Mouse (Mus musculus): ENCODE measurements at regions not wholly inside any gene's neighbourhood (a gene's known extent, or its start where the extent isn't known, plus 50 kb on each side); places are given as distances from the start of the nearest gene placed in this dataset.

GRCm38 (mm10) chr16:95896126-95896525 is 94.6 kb downstream of the Psmg1 start:
- 0 out of 2 replicates have a peak, but pooled peaks have one; percentile 21 for TF ChIP-seq CTCF (IDR thresholded peaks at IDR 0.05; ENCODE audit: insufficient read depth, low read length)
- TF ChIP-seq POLR2A (IDR thresholded peaks at IDR 0.05; ENCODE audit: borderline replicate concordance, extremely low read depth, low read depth, low read length), result no peak
- Histone ChIP-seq H3K4me3 (replicated peaks; ENCODE audit: extremely low read depth, low read depth, low read length) (no peak overlapping the region), H3K4me1 (ENCODE audit: control insufficient read depth, insufficient read depth, low read length) (no peaks in the 10 kb centered on the region; the same call in 1 of the 2 replicates)
- WGBS, result 82% methylated on average over 6 of the region's 6 CpGs
- no peak for DNase-seq

DNA sequence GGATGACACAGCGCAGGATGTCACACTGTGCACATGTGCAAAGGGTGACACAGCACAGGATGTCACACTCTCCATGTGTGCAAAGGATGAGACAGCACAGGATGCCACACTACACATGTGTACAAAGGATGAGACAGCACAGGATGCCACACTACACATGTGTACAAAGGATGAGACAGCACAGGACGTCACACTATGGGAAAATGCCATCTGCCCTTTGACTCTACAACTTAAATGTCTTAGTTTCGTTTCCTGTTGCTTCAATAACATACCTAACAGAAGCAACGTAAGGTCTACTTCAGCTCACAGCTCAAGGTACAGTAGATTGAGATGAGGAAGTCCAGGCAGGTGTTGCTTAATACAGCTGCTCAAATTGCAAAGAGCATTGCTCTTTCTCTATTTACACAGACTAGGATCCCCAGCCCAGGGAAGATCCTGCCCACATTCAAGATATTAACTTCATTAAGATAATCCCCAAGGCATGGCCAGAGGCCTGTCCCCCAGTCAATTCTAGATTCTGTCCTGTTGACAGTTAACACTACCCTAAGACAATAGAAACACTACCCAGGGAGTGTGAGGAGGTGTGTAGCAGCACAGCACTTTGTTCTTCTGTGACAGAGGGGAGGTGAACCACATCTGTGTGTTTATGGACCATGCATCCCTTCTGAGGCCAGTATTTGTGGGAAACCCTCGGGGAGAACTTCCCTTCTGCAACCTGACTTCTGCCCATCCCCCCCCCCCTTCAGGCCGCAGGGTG is 97.0 kb downstream of the Psmg1 start:
- Histone ChIP-seq H3K4me1 (ENCODE audit: control insufficient read depth, insufficient read depth, low read length) (peaks cover 6% of the 10 kb centered on the region), H3K4me3 (replicated peaks; ENCODE audit: extremely low read depth, low read depth, low read length) (no peak overlapping the region)
- WGBS, result 64% methylated on average over 6 of the region's 6 CpGs
- no peak for TF ChIP-seq POLR2A (IDR thresholded peaks at IDR 0.05; ENCODE audit: borderline replicate concordance, extremely low read depth, low read depth, low read length)
- no peak for TF ChIP-seq CTCF (IDR thresholded peaks at IDR 0.05; ENCODE audit: insufficient read depth, low read length)
- DNase-seq, result no peak

DNA sequence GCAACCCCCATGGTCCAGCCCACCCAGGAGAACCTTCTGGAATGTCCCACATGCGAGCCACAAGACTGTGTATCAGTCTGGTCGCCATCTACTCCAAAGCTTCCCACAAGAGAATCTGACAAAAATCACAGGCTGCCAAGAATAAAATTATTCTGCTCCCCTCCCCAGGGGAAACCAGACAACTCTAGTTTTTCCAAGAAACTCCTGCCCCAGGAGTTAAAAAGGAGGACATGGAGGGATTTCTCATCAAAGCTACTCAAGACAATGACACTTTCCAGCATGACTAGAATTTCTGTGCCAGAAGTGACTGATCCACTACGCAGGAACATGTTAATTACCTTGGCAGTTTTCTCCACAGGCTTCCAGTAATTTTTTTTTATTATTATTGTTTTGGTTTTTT is 98.4 kb downstream of the Psmg1 start:
- DNase-seq, result no peak
- no peak for TF ChIP-seq CTCF (IDR thresholded peaks at IDR 0.05; ENCODE audit: insufficient read depth, low read length)
- no peak for TF ChIP-seq POLR2A (IDR thresholded peaks at IDR 0.05; ENCODE audit: borderline replicate concordance, extremely low read depth, low read depth, low read length)
- 73% methylated on average over 3 of the region's 3 CpGs for WGBS
- Histone ChIP-seq H3K4me3 (replicated peaks; ENCODE audit: extremely low read depth, low read depth, low read length) (no peak overlapping the region), H3K4me1 (ENCODE audit: control insufficient read depth, insufficient read depth, low read length) (peaks cover 6% of the 10 kb centered on the region)

DNA sequence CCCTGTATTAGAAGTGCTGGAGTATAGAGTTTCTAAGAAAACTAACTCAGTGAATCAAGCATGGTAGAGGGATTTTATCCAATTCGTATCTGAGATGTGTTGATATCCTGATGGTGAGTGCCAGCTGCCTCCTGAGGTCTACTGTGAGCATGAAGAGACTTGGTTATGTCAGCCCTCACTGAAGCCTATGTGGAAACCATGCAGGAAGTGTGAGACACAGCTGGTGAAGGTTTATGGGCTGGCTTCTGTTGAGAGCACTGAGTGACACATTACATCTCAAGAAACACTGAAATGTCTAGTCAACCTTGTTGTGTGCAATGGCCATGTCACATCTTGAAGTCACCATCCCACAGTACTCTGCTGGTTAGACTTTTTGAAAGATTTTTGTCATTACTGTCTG is 104.6 kb downstream of the Psmg1 start:
- DNase-seq, result no peak
- WGBS, result 76% methylated on average over 1 of the region's 1 CpGs
- TF ChIP-seq POLR2A (IDR thresholded peaks at IDR 0.05; ENCODE audit: borderline replicate concordance, extremely low read depth, low read depth, low read length) (no peak), CTCF (IDR thresholded peaks at IDR 0.05; ENCODE audit: insufficient read depth, low read length) (no peak)

DNA sequence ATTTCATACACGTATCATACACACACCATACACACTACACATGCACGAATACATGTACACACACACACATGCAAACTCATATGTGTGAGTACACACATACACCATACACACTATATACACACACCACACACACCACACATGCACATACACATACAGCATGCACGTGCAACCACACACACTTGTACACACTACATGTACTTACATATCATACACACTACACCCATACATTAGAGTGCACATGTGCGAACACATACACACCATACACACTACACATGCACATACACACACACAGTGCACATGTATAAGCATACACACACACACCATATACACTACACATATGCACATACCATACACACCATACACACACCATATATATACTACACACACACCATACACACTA is 117.5 kb downstream of the Psmg1 start:
- H3K4me3 ChIP-seq (replicated peaks; ENCODE audit: extremely low read depth, low read depth, low read length), result no peak overlapping the region
- 96% methylated on average over 4 of the region's 4 CpGs for WGBS
- TF ChIP-seq POLR2A (IDR thresholded peaks at IDR 0.05; ENCODE audit: borderline replicate concordance, extremely low read depth, low read depth, low read length) (no peak), CTCF (IDR thresholded peaks at IDR 0.05; ENCODE audit: insufficient read depth, low read length) (no peak)
- no peak for DNase-seq
- no peaks in the 10 kb centered on the region; the same call in 1 of the 2 replicates for H3K4me1 ChIP-seq (ENCODE audit: control insufficient read depth, insufficient read depth, low read length)

More for the DNA sequence above, 104.6 kb downstream of the Psmg1 start:
- H3K4me3 ChIP-seq (replicated peaks; ENCODE audit: extremely low read depth, low read depth, low read length), result no peak overlapping the region
- peaks cover 6% of the 10 kb centered on the region; the same call in 1 of the 2 replicates for H3K4me1 ChIP-seq (ENCODE audit: control insufficient read depth, insufficient read depth, low read length)

DNA sequence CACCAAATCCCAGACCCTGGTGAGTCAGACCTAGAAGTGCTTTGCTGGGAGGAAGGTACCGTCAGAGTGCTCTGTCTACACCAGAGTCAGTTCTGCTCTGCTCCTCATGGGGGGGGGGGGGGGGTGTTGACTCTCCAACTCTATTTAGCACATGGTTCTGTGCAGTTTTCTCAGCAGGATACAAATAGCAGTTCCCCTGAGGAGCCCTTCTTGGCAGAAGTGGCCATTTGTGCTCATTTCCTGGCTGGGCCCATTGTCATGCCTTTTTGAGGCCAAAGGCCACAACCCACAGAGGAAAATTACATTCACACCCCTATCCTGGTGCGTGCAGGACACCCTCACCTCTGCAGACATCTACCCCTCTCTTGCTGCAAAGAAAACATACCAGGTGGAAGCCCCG is 118.3 kb downstream of the Psmg1 start:
- H3K4me1 ChIP-seq (ENCODE audit: control insufficient read depth, insufficient read depth, low read length), result no peaks in the 10 kb centered on the region; the same call in 1 of the 2 replicates
- no peak for TF ChIP-seq CTCF (IDR thresholded peaks at IDR 0.05; ENCODE audit: insufficient read depth, low read length)
- TF ChIP-seq POLR2A (IDR thresholded peaks at IDR 0.05; ENCODE audit: borderline replicate concordance, extremely low read depth, low read depth, low read length), result no peak
- no peak overlapping the region for H3K4me3 ChIP-seq (replicated peaks; ENCODE audit: extremely low read depth, low read depth, low read length)
- no peak for DNase-seq
- WGBS, result 32% methylated on average over 3 of the region's 3 CpGs

DNA sequence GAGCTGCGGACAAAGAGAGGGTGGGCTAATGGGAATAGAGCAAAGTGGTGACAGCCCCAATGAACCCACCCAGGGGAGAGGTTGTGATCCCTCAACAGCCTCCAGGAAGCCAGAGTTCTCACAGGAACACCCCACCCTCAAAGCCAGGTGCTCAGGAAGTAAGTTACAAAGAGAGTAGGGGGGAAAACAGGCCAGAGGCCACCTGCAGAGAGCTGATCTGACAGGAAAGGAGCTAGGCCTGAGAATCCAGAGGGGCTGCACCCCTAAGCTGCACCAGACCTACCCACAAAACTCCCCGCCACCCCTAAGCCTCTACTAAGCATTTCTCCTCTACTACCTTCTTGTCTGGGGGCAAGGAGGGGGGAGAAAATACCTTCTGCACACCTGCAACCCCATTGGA is 120.5 kb downstream of the Psmg1 start:
- TF ChIP-seq POLR2A (IDR thresholded peaks at IDR 0.05; ENCODE audit: borderline replicate concordance, extremely low read depth, low read depth, low read length), result no peak
- TF ChIP-seq CTCF (IDR thresholded peaks at IDR 0.05; ENCODE audit: insufficient read depth, low read length), result no peak
- Histone ChIP-seq H3K4me1 (ENCODE audit: control insufficient read depth, insufficient read depth, low read length) (no peaks in the 10 kb centered on the region; the same call in none of the 2 replicates), H3K4me3 (replicated peaks; ENCODE audit: extremely low read depth, low read depth, low read length) (no peak overlapping the region)
- WGBS, result 82% methylated on average over 2 of the region's 2 CpGs
- no peak for DNase-seq

GRCm38 (mm10) chr16:95869501-95869900 is 121.3 kb downstream of the Psmg1 start:
- TF ChIP-seq CTCF (IDR thresholded peaks at IDR 0.05; ENCODE audit: insufficient read depth, low read length), result no peak
- no peak for TF ChIP-seq POLR2A (IDR thresholded peaks at IDR 0.05; ENCODE audit: borderline replicate concordance, extremely low read depth, low read depth, low read length)
- Histone ChIP-seq H3K4me3 (replicated peaks; ENCODE audit: extremely low read depth, low read depth, low read length) (no peak overlapping the region), H3K4me1 (ENCODE audit: control insufficient read depth, insufficient read depth, low read length) (no peaks in the 10 kb centered on the region; the same call in none of the 2 replicates)
- 54% methylated on average over 5 of the region's 5 CpGs for WGBS
- no peak for DNase-seq

DNA sequence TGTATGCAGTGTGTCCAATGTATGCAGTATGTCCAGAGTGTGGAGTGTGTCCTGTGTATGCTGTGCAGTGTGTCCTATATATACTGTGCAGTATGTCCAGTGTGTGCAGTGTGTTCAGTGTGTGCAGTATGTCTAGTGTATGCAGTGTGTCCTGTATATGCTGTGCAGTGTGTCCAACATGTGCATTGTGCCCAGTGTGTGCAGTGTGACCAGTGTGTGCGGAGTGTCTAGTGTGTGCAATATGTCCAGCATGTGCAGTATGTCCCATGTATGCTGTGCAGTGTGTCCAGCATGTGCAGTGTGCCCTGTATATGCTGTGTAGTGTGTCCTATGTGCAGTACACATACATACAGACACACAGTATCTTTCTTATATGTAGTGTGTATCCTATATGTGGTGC is 121.9 kb downstream of the Psmg1 start:
- no peak for DNase-seq
- 100% methylated on average over 1 of the region's 1 CpGs for WGBS
- no peak for TF ChIP-seq CTCF (IDR thresholded peaks at IDR 0.05; ENCODE audit: insufficient read depth, low read length)
- no peak for TF ChIP-seq POLR2A (IDR thresholded peaks at IDR 0.05; ENCODE audit: borderline replicate concordance, extremely low read depth, low read depth, low read length)
- H3K4me1 ChIP-seq (ENCODE audit: control insufficient read depth, insufficient read depth, low read length), result no peaks in the 10 kb centered on the region; the same call in none of the 2 replicates
- no peak overlapping the region for H3K4me3 ChIP-seq (replicated peaks; ENCODE audit: extremely low read depth, low read depth, low read length)

- Histone ChIP-seq H3K4me1 (ENCODE audit: control insufficient read depth, insufficient read depth, low read length) (peaks cover 5% of the 10 kb centered on the region), H3K4me3 (replicated peaks; ENCODE audit: extremely low read depth, low read depth, low read length) (no peak overlapping the region)
- DNase-seq, result no peak
- TF ChIP-seq CTCF (IDR thresholded peaks at IDR 0.05; ENCODE audit: insufficient read depth, low read length) (no peak), POLR2A (IDR thresholded peaks at IDR 0.05; ENCODE audit: borderline replicate concordance, extremely low read depth, low read depth, low read length) (no peak)
- 87% methylated on average over 9 of the region's 9 CpGs for WGBS
Measured at GRCm38 (mm10) chr16:95867516-95867915, 123.2 kb downstream of the Psmg1 start.

Measured in lung, adult 2 months (tissue).